17 mouse cellular contexts compared by ENCODE assay signal in genomic region chr2:106412158-106412557, GRCm38 (mm10).
"Had no signal": no experiment of that assay in that cellular context is flagged by ENCODE, and none has a peak within 500 bp of the region (broad histone marks: within the 10 kb centered on the region; RNA-seq: fewer than 3 reads in every experiment).

No protein-coding gene starts in this region.

- H3K4me3 ChIP-seq: layer of hippocampus, adult 2 months; limb, embryonic 13.5 days; liver, embryonic 15.5 days; lung, embryonic 15.5 days; megakaryocyte, embryonic 14.5 days; stomach, embryonic 15.5 days had no signal

- H3K4me2 ChIP-seq: limb, embryonic 13.5 days; liver, embryonic 11.5 days; liver, embryonic 15.5 days; lung, embryonic 15.5 days; stomach, embryonic 15.5 days had no signal

- H3K9me3 ChIP-seq: limb, embryonic 13.5 days; liver, embryonic 15.5 days; lung, embryonic 15.5 days; stomach, embryonic 15.5 days had no signal

- H3K4me1 ChIP-seq: limb, embryonic 13.5 days; liver, embryonic 15.5 days; lung, embryonic 15.5 days; megakaryocyte, embryonic 14.5 days; stomach, embryonic 15.5 days had no signal

- H3K27me3 ChIP-seq: limb, embryonic 13.5 days; liver, embryonic 15.5 days; lung, embryonic 15.5 days; megakaryocyte, embryonic 14.5 days; stomach, embryonic 15.5 days had no signal

- H3K36me3 ChIP-seq: limb, embryonic 13.5 days; liver, embryonic 15.5 days; lung, embryonic 15.5 days; stomach, embryonic 15.5 days had no signal

- H3K9ac ChIP-seq: limb, embryonic 13.5 days; liver, embryonic 15.5 days; lung, embryonic 15.5 days; stomach, embryonic 15.5 days had no signal

- DNase-seq: kidney, adult 11 months; kidney, adult 9 months; kidney, postnatal 36 days; lung, postnatal 14 days; midbrain, embryonic 14.5 days; right cerebral cortex, postnatal 14 days; thymus, adult 2 months; thymus, postnatal 25 days had no signal

- H3K27ac ChIP-seq: kidney, postnatal 0 days; layer of hippocampus, adult 2 months; limb, embryonic 13.5 days; liver, embryonic 15.5 days; lung, embryonic 15.5 days; macrophage; stomach, embryonic 15.5 days had no signal
